Mouse (Mus musculus): ENCODE data around the gene Smyd3. TPM values are rescaled to one million over a fixed set of nuclear protein-coding genes. Genes with fewer than 3 reads are reported as not detected.

Gene Smyd3
- polyA plus RNA-seq, 1 experiment, result 19.9 TPM

DNA sequence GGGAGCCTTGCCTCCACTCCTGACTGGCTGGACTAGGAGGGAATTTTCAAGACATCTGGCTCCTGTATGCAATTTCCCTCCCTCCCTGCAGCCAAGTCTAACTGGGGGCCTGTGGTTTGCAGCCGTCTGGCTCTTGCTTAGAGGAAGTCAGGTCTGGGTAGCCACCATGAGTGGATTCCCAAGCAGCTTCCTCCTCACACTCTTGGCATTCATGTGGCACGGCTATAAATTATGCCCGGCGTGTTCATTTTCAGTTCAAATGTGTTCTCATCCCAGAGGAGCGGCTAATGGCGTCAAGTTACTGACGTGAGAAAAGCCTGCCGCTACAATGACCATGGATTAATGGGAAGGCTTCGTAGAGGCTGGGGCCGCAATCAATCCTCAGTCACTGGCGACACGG, 564.9 kb downstream of the Smyd3 start:
- Histone ChIP-seq H3K27ac (ENCODE audit: insufficient read depth, low read depth, low read length) (no peak overlapping the region), H3K4me1 (ENCODE audit: control insufficient read depth, insufficient read depth, low read length) (peaks cover 3% of the 10 kb centered on the region; the same call in 1 of the 2 replicates), H3K4me3 (ENCODE audit: insufficient read depth, low read length) (no peak overlapping the region)
- TF ChIP-seq POLR2A (IDR thresholded peaks at IDR 0.05; ENCODE audit: borderline replicate concordance, low read depth, low read length), result no peak
- no peak for TF ChIP-seq CTCF (IDR thresholded peaks at IDR 0.05; ENCODE audit: low read depth, low read length)

DNA sequence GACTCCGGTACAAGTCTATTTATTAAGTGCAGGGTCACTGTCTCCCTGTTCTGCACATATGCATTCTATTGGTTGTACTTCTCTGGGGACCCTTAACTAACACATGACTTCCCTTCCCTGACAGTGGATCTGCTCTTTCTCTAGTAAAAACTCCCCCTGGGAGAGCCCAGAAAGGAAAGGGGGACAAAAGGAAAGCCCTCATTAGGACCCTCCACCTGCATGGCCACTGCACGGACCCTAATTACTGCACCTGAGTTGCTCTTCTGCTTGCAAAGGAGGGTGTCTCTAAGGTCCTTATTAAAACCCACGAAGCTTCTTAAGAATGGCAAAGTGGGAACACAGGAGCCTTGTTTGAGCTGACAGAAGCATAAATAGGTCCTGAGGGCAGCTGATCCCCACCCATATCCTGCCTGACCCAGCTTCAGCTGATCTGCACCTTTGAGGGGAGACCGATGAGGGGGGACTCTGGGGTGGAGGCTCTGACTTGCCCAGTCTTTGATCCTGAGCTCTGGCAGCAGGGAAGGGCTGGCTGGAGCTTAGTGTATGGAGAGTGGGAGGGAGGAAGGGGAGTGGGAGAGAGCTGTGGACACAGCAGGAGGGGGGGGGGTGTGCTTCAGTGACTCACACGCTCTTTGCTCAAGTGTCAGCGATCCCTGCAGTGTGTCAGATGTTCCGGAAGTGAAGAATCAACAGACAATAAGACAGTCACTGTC, 575.4 kb downstream of the Smyd3 start:
- Histone ChIP-seq H3K27ac (ENCODE audit: insufficient read depth, low read depth, low read length) (no peak overlapping the region), H3K4me3 (ENCODE audit: insufficient read depth, low read length) (no peak overlapping the region), H3K4me1 (ENCODE audit: control insufficient read depth, insufficient read depth, low read length) (peaks cover 11% of the 10 kb centered on the region)
- TF ChIP-seq CTCF (IDR thresholded peaks at IDR 0.05; ENCODE audit: low read depth, low read length) (no peak), POLR2A (IDR thresholded peaks at IDR 0.05; ENCODE audit: borderline replicate concordance, low read depth, low read length) (no peak)

DNA sequence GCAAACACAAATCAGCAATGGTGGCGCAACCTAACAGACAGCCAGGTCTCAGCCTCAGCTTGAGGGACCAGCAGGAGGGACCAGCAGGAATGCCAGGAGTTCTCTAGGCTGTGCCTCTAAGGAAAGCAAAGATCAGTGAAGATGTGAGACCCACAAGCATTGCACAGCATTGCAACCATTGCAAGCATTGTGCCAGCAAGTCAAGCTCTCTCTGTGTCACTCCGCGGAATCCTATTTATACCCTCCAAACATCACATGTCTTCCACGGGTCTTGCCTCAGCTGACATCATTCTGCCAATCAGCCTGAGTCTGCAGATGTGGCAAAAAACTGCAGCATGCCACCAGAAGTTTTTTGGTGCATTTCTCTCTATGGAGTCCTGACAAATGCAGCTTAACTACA, 577.5 kb downstream of the Smyd3 start:
- TF ChIP-seq POLR2A (IDR thresholded peaks at IDR 0.05; ENCODE audit: borderline replicate concordance, low read depth, low read length), result no peak
- TF ChIP-seq CTCF (IDR thresholded peaks at IDR 0.05; ENCODE audit: low read depth, low read length), result no peak
- Histone ChIP-seq H3K27ac (ENCODE audit: insufficient read depth, low read depth, low read length) (no peak overlapping the region), H3K4me1 (ENCODE audit: control insufficient read depth, insufficient read depth, low read length) (peaks cover 11% of the 10 kb centered on the region), H3K4me3 (ENCODE audit: insufficient read depth, low read length) (no peak overlapping the region)

DNA sequence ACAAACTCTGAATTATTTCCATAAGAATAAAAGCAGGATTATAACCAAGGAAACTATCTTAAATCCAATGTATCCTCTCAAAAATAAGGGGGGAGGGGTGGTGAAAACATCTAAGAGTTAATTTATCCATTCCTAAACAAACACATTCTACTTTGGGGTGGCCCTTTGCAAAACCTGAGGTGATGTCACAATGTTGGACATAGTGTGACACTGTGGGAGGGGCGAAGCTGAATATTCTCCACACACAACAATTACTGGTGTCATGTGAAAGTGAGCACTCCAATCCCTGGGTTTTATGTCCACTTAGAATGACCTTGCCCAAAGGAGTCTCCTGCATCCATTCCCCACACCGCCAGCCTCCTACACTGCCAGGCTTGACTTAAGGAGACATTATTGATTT, 580.9 kb downstream of the Smyd3 start:
- Histone ChIP-seq H3K27ac (ENCODE audit: insufficient read depth, low read depth, low read length) (no peak overlapping the region), H3K4me3 (ENCODE audit: insufficient read depth, low read length) (no peak overlapping the region), H3K4me1 (ENCODE audit: control insufficient read depth, insufficient read depth, low read length) (peaks cover 11% of the 10 kb centered on the region)
- TF ChIP-seq CTCF (IDR thresholded peaks at IDR 0.05; ENCODE audit: low read depth, low read length) (no peak), POLR2A (IDR thresholded peaks at IDR 0.05; ENCODE audit: borderline replicate concordance, low read depth, low read length) (no peak)

DNA sequence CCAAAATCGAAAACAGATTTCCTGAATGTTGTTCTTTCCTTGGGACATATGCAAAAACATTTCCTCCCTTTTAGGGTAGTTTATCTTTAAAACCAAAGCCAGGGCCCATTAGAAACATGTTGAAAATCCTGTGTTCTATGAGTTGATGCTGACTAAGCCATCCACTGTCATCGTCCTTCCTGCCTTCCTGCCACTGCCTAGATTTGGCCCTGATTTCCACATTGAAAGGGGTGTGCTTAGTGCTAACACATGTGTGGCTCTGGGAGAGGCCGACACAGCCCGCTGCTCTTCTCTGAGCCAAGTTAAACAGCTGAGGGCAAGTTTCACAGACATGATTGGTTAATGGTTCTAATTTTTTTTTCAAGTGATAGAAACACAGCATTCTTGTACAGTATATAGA, 581.4 kb downstream of the Smyd3 start:
- Histone ChIP-seq H3K4me3 (ENCODE audit: insufficient read depth, low read length) (no peak overlapping the region), H3K4me1 (ENCODE audit: control insufficient read depth, insufficient read depth, low read length) (peaks cover 11% of the 10 kb centered on the region), H3K27ac (ENCODE audit: insufficient read depth, low read depth, low read length) (no peak overlapping the region)
- no peak for TF ChIP-seq POLR2A (IDR thresholded peaks at IDR 0.05; ENCODE audit: borderline replicate concordance, low read depth, low read length)

DNA sequence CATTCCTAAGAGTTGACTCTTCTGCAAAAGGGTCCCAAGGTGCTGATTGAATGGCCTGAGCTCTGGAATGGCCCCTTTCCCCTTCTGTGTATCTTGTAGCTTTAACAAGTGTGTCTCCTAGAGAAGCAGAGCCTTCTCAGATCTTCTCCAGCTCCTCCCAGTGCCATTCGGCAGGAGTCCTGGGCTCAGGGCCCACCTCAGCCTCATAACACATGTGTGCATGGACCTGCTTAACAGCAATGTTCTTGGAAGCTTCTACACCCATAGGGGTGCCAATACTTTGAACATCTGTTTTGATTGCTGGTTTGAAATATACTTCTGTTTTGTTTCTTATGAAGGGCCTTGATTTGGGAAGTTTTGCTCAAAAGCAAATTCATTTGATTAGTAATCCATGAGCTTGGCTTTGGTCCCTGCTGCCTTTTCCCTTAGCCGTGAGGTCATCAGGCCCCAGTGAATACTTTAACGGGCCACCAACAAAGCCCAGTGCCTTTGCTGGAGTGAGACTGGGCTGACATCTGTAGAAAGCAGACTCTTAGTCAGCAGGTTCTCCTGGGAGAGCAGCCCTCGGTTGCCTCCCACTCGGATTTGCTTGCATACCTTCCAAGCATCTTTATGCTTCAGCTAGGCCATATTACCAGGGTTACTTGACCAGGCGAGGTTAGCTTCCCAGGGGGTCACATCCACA, 583.7 kb downstream of the Smyd3 start:
- TF ChIP-seq CTCF (IDR thresholded peaks at IDR 0.05; ENCODE audit: low read depth, low read length) (no peak), POLR2A (IDR thresholded peaks at IDR 0.05; ENCODE audit: borderline replicate concordance, low read depth, low read length) (no peak)
- H3K4me1 ChIP-seq (ENCODE audit: control insufficient read depth, insufficient read depth, low read length), result no peaks in the 10 kb centered on the region
- H3K4me3 ChIP-seq (ENCODE audit: insufficient read depth, low read length), result no peak overlapping the region
- no peak overlapping the region for H3K27ac ChIP-seq (ENCODE audit: insufficient read depth, low read depth, low read length)

DNA sequence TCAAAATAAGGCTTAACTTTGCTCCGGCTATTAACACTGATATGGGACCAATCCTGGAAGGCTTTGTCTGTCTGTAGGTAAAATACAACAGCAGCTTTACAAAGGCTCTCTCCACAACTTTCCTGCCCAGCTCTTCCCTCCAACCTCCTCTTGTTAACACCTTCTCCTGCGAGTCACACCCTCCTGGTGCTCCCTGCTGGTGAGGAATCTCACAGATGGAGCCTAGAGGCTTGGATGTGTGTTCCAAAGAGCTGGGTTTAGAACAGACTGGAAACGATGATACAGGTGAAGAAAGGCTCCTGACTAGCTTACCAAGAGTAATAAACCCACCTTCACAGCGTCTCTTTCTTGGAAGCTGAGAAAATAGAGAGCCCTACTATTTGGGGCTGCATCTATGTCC, 588.3 kb downstream of the Smyd3 start:
- TF ChIP-seq CTCF (IDR thresholded peaks at IDR 0.05; ENCODE audit: low read depth, low read length) (no peak), POLR2A (IDR thresholded peaks at IDR 0.05; ENCODE audit: borderline replicate concordance, low read depth, low read length) (no peak)
- Histone ChIP-seq H3K4me1 (ENCODE audit: control insufficient read depth, insufficient read depth, low read length) (no peaks in the 10 kb centered on the region), H3K4me3 (ENCODE audit: insufficient read depth, low read length) (no peak overlapping the region), H3K27ac (ENCODE audit: insufficient read depth, low read depth, low read length) (no peak overlapping the region)

DNA sequence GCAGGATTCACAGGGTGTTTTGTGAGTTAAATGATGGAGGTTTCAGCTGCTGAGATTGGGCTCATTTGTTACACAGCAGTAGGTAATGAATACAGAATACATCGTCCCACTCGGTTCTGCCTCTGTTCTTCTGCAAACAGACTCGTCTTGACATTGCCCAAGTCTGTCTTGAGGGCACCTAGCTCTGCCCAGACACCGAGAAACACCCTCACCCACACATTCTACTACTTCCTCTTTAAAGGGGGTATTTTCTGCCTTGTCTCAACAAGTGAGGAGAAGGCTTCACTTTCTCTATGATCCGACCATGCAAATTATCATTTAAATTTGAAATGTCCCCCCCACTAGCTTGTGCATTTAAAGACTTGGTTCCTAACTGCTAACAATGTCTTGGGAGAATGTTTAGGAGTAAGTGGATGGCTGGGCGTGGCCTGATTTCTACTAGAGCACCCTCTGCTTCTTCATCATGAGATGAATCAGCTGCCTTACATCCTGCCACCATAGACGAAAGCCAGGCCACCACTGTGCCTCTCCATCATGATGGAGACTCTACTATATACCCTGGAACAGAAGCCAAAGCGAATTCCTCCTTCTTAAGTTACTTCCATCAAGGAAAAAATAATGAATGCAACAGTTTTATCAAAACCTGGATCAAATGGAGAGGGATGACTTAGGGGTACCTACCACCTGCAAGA, 593.2 kb downstream of the Smyd3 start:
- Histone ChIP-seq H3K4me3 (ENCODE audit: insufficient read depth, low read length) (no peak overlapping the region), H3K4me1 (ENCODE audit: control insufficient read depth, insufficient read depth, low read length) (no peaks in the 10 kb centered on the region), H3K27ac (ENCODE audit: insufficient read depth, low read depth, low read length) (no peak overlapping the region)
- TF ChIP-seq POLR2A (IDR thresholded peaks at IDR 0.05; ENCODE audit: borderline replicate concordance, low read depth, low read length) (no peak), CTCF (IDR thresholded peaks at IDR 0.05; ENCODE audit: low read depth, low read length) (no peak)

DNA sequence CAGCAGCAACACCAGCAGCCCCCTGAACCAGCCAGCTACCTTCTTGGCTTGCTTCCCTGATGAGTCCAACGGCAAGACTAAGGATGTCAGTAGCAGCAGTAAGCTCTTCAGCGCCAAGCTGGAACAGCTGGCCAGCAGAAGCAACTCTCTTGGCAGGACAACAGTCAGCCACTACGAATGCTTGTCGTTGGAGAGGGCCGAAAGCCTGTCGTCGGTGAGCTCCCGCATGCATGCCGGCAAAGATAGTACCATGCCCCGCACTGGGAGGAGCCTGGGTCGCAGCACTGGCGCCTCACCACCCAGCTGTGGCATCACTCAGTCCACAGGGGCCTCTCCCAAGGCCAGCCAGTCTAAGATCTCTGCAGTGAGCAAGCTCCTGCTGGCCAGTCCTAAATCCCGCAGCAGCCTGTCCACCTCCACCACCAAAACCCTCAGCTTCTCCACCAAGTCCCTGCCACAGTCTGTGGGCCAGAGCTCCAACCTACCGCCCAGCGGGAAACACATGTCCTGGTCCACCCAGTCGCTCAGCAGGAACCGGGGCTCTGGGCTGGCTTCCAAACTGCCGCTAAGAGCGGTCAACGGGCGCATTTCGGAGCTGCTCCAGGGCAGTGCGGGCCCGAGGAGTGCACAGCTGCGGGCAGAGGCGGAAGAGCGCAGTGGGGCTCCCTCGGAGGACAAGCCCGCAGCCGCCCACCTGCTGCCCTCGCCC, 600.5 kb downstream of the Smyd3 start:
- no peak overlapping the region for H3K27ac ChIP-seq (ENCODE audit: insufficient read depth, low read depth, low read length)
- H3K4me3 ChIP-seq (ENCODE audit: insufficient read depth, low read length), result no peak overlapping the region
- H3K4me1 ChIP-seq (ENCODE audit: control insufficient read depth, insufficient read depth, low read length), result peaks cover 6% of the 10 kb centered on the region
- TF ChIP-seq CTCF (IDR thresholded peaks at IDR 0.05; ENCODE audit: low read depth, low read length) (no peak), POLR2A (IDR thresholded peaks at IDR 0.05; ENCODE audit: borderline replicate concordance, low read depth, low read length) (no peak)

Measured in bone marrow macrophage, adult 2 months (primary cell).